Mouse (Mus musculus) liver, embryonic 13.5 days (tissue): ENCODE results near the gene Hsd3b6. TPM values are rescaled to one million over a fixed set of nuclear protein-coding genes. Genes with fewer than 3 reads are reported as not detected.

Experiments
- ATAC-seq: fragments of 200-750 bp; cut with Nextera tagmentation; 2 replicates; pipeline ENCODE4 v1.8.0; 2017; ENCODE audit warnings: low read depth, mild to moderate bottlenecking, moderate number of reproducible peaks, moderate library complexity
- DNase-seq: peaks from one replicate; pipeline ENCODE4 v3.0.0; 2022
- H3K27ac ChIP-seq: fragments of 300-500 bp; sonication (generic); 2 replicates; pipeline ENCODE4 v1.5.1; 2015; ENCODE audit warnings: moderate library complexity, mild to moderate bottlenecking, inconsistent platforms
- H3K27me3 ChIP-seq: fragments of 300-500 bp; sonication (generic); 2 replicates; pipeline ENCODE4 v1.6.1; 2015; ENCODE audit warnings: mild to moderate bottlenecking, inconsistent platforms
- H3K36me3 ChIP-seq: fragments of 300-500 bp; sonication (generic); 2 replicates; pipeline ENCODE4 v1.6.1; 2015; ENCODE audit warnings: mild to moderate bottlenecking, inconsistent platforms
- H3K4me1 ChIP-seq: fragments of 300-500 bp; sonication (generic); replicated peaks from 2 replicates; pipeline ENCODE4 v1.6.1; 2015; ENCODE audit warnings: inconsistent platforms
- H3K4me2 ChIP-seq: fragments of 300-500 bp; sonication (generic); 2 replicates; pipeline ENCODE4 v1.6.1; 2015; ENCODE audit warnings: inconsistent platforms, mild to moderate bottlenecking, moderate library complexity
- H3K4me3 ChIP-seq: fragments of 300-500 bp; sonication (generic); replicated peaks from 2 replicates; pipeline ENCODE4 v1.5.1; 2015; ENCODE audit warnings: mild to moderate bottlenecking, inconsistent platforms
- H3K9ac ChIP-seq: fragments of 300-500 bp; sonication (generic); 2 replicates; pipeline ENCODE4 v1.6.1; 2015; ENCODE audit warnings: mild to moderate bottlenecking, inconsistent platforms
- H3K9me3 ChIP-seq: fragments of 300-500 bp; sonication (generic); replicated peaks from 2 replicates; pipeline ENCODE4 v1.6.1; 2016; ENCODE audit warnings: inconsistent platforms
- WGBS: fragments of 180-500 bp; shearing (Covaris S2); methylation state at CpG from one replicate; pipeline ENCODE4 v1.1.7; 2015; ENCODE audit not compliant: insufficient replicate concordance; 5-methylcytosine and 5-hydroxymethylcytosine counted together
- polyA plus RNA-seq: library from polyadenylated mRNA; unstranded; fragments of >200 nt; fragmentation: Nextera tagmentation; extraction: Ambion mirVana; gene quantifications from 2 replicates; pipeline ENCODE4 v1.2.1, GENCODE M21; 2015

Gene Hsd3b6
- polyA plus RNA-seq = 15.0 and 15.5 TPM in 2 replicates

- Histone ChIP-seq H3K9me3 (no peaks in the 10 kb centered on the region), H3K4me3 (no peak within 1 kb of the TSS), H3K27me3 (no peaks in the 10 kb centered on the region), H3K27ac (no peak within 1 kb of the TSS; the same call in 1 of the 2 replicates), H3K4me1 (peaks cover 8% of the 10 kb centered on the region; the same call in 1 of the 2 replicates), H3K4me2 (no peak within 1 kb of the TSS), H3K36me3 (no peaks in the 10 kb centered on the region), H3K9ac (peak within 1 kb of the TSS; percentile 13; the same call in 1 of the 2 replicates)
- DNase-seq (peak; percentile 13), ATAC-seq (peak; percentile 74)
- 50% methylated on average over 6 of the region's 6 CpGs for WGBS
Measured at GRCm38 (mm10) chr3:98814101-98814670, at the start of gene Hsd3b6. Gene Hsd3b6 (minus strand): TSS chr3:98814443.

GRCm38 (mm10) chr3:98862800-98863199 lies 48.6 kb upstream of the Hsd3b6 start:
- no peak for ATAC-seq

GRCm38 (mm10) chr3:98859576-98859975 lies 45.3 kb upstream of the Hsd3b6 start, which contains the start of gene Hsd3b1:
Gene Hsd3b1 (minus strand): TSS chr3:98859794.
- H3K4me1 ChIP-seq = peaks cover 36% of the 10 kb centered on the region
- H3K9me3 ChIP-seq = no peaks in the 10 kb centered on the region
- 73% methylated on average over 3 of the region's 3 CpGs for WGBS
- H3K4me3 ChIP-seq = no peak within 1 kb of the TSS
- no peak within 1 kb of the TSS; the same call in 1 of the 2 replicates for H3K9ac ChIP-seq
- H3K27me3 ChIP-seq = no peaks in the 10 kb centered on the region
- no peaks in the 10 kb centered on the region for H3K36me3 ChIP-seq
- H3K27ac ChIP-seq = peak within 1 kb of the TSS; percentile 48; the same call in 1 of the 2 replicates
- no peak for ATAC-seq
- peak within 1 kb of the TSS; percentile 11; the same call in 1 of the 2 replicates for H3K4me2 ChIP-seq
- DNase-seq = no peak

More at GRCm38 (mm10) chr3:98862800-98863199, 48.6 kb upstream of the Hsd3b6 start:
- Histone ChIP-seq H3K27me3 (no peaks in the 10 kb centered on the region), H3K4me2 (no peak overlapping the region), H3K9ac (no peak overlapping the region), H3K4me1 (peaks cover 9% of the 10 kb centered on the region), H3K9me3 (no peaks in the 10 kb centered on the region), H3K4me3 (no peak overlapping the region), H3K36me3 (no peaks in the 10 kb centered on the region), H3K27ac (no peak overlapping the region)
- 92% methylated on average over 1 of the region's 1 CpGs for WGBS
- DNase-seq = no peak

GRCm38 (mm10) chr3:98858051-98858450 lies 43.8 kb upstream of the Hsd3b6 start:
- DNase-seq (no peak), ATAC-seq (no peak)
- H3K9me3 ChIP-seq = no peaks in the 10 kb centered on the region
- no peaks in the 10 kb centered on the region for H3K36me3 ChIP-seq
- no peak overlapping the region for H3K4me3 ChIP-seq
- peaks cover 51% of the 10 kb centered on the region for H3K4me1 ChIP-seq
- H3K9ac ChIP-seq = peak overlapping the region; percentile 47; the same call in 1 of the 2 replicates
- H3K27me3 ChIP-seq = no peaks in the 10 kb centered on the region
- H3K27ac ChIP-seq = peak overlapping the region; percentile 90
- H3K4me2 ChIP-seq = peak overlapping the region; percentile 42; the same call in 1 of the 2 replicates
- WGBS = 27% methylated on average over 2 of the region's 2 CpGs

- H3K9ac ChIP-seq = peak overlapping the region; percentile 49
Measured at GRCm38 (mm10) chr3:98856892-98857291, 42.6 kb upstream of the Hsd3b6 start.

GRCm38 (mm10) chr3:98855160-98855559 lies 40.9 kb upstream of the Hsd3b6 start:
- peak; percentile 96 for ATAC-seq
- Histone ChIP-seq H3K4me2 (peak overlapping the region; percentile 51), H3K36me3 (no peaks in the 10 kb centered on the region), H3K27me3 (no peaks in the 10 kb centered on the region), H3K9me3 (no peaks in the 10 kb centered on the region), H3K4me1 (peaks cover 56% of the 10 kb centered on the region), H3K4me3 (no peak overlapping the region), H3K27ac (peak overlapping the region; percentile 90), H3K9ac (peak overlapping the region; percentile 57)
- DNase-seq = peak; percentile 79
- WGBS = 41% methylated on average over 3 of the region's 3 CpGs

More at GRCm38 (mm10) chr3:98856892-98857291, 42.6 kb upstream of the Hsd3b6 start:
- ATAC-seq (peak; percentile 83), DNase-seq (peak; percentile 48)
- no peak overlapping the region for H3K4me3 ChIP-seq
- H3K36me3 ChIP-seq = no peaks in the 10 kb centered on the region
- peak overlapping the region; percentile 90 for H3K27ac ChIP-seq
- peak overlapping the region; percentile 42 for H3K4me2 ChIP-seq
- H3K27me3 ChIP-seq = no peaks in the 10 kb centered on the region
- H3K4me1 ChIP-seq = peaks cover 53% of the 10 kb centered on the region
- WGBS = 15% methylated on average over 1 of the region's 1 CpGs
- H3K9me3 ChIP-seq = no peaks in the 10 kb centered on the region

- Histone ChIP-seq H3K4me3 (no peak overlapping the region), H3K4me2 (no peak overlapping the region), H3K27me3 (no peaks in the 10 kb centered on the region), H3K36me3 (no peaks in the 10 kb centered on the region), H3K27ac (0 out of 2 replicates have a peak overlapping the region, but pooled peaks have one; percentile 76), H3K9ac (no peak overlapping the region), H3K9me3 (no peaks in the 10 kb centered on the region), H3K4me1 (peaks cover 65% of the 10 kb centered on the region)
- 18% methylated on average over 1 of the region's 1 CpGs for WGBS
- ATAC-seq = no peak
- no peak for DNase-seq
Measured at GRCm38 (mm10) chr3:98853685-98854084, 39.4 kb upstream of the Hsd3b6 start.

GRCm38 (mm10) chr3:98853051-98853450 lies 38.8 kb upstream of the Hsd3b6 start:
- Histone ChIP-seq H3K4me2 (no peak overlapping the region), H3K4me3 (no peak overlapping the region), H3K27ac (no peak overlapping the region), H3K36me3 (no peaks in the 10 kb centered on the region), H3K9ac (no peak overlapping the region), H3K4me1 (peaks cover 66% of the 10 kb centered on the region), H3K9me3 (no peaks in the 10 kb centered on the region), H3K27me3 (no peaks in the 10 kb centered on the region)
- DNase-seq (no peak), ATAC-seq (no peak)
- WGBS = 73% methylated on average over 3 of the region's 3 CpGs

GRCm38 (mm10) chr3:98852631-98853030 lies 38.4 kb upstream of the Hsd3b6 start:
- ATAC-seq = no peak
- Histone ChIP-seq H3K4me2 (no peak overlapping the region), H3K36me3 (no peaks in the 10 kb centered on the region), H3K9ac (no peak overlapping the region), H3K4me3 (no peak overlapping the region), H3K27ac (no peak overlapping the region), H3K27me3 (no peaks in the 10 kb centered on the region), H3K4me1 (peaks cover 65% of the 10 kb centered on the region), H3K9me3 (no peaks in the 10 kb centered on the region)
- no peak for DNase-seq
- WGBS = 68% methylated on average over 6 of the region's 6 CpGs

GRCm38 (mm10) chr3:98851853-98852252 lies 37.6 kb upstream of the Hsd3b6 start:
- H3K4me3 ChIP-seq = no peak overlapping the region
- whole genome bisulfite sequencing = 58% methylated on average over 2 of the region's 2 CpGs
- H3K4me2 ChIP-seq = no peak overlapping the region
- no peaks in the 10 kb centered on the region for H3K27me3 ChIP-seq
- DNase-seq (no peak), ATAC-seq (no peak)
- no peaks in the 10 kb centered on the region for H3K9me3 ChIP-seq
- H3K4me1 ChIP-seq = peaks cover 57% of the 10 kb centered on the region
- H3K27ac ChIP-seq = no peak overlapping the region
- H3K36me3 ChIP-seq = no peaks in the 10 kb centered on the region
- no peak overlapping the region for H3K9ac ChIP-seq

- no peak overlapping the region for H3K4me2 ChIP-seq
- H3K4me3 ChIP-seq = no peak overlapping the region
- H3K9ac ChIP-seq = no peak overlapping the region
- WGBS = 66% methylated on average over 5 of the region's 5 CpGs
- no peak for ATAC-seq
- no peaks in the 10 kb centered on the region for H3K9me3 ChIP-seq
- no peak overlapping the region for H3K27ac ChIP-seq
- H3K4me1 ChIP-seq = peaks cover 43% of the 10 kb centered on the region
- H3K27me3 ChIP-seq = no peaks in the 10 kb centered on the region
- no peak for DNase-seq
- no peaks in the 10 kb centered on the region for H3K36me3 ChIP-seq
Measured at GRCm38 (mm10) chr3:98850262-98850661, 36.0 kb upstream of the Hsd3b6 start.

GRCm38 (mm10) chr3:98848898-98849297 lies 34.7 kb upstream of the Hsd3b6 start:
- Histone ChIP-seq H3K9ac (no peak overlapping the region), H3K9me3 (no peaks in the 10 kb centered on the region), H3K36me3 (no peaks in the 10 kb centered on the region), H3K27me3 (no peaks in the 10 kb centered on the region), H3K4me1 (peaks cover 33% of the 10 kb centered on the region), H3K4me2 (no peak overlapping the region), H3K27ac (no peak overlapping the region), H3K4me3 (no peak overlapping the region)
- peak; percentile 77 for ATAC-seq
- 76% methylated on average over 1 of the region's 1 CpGs for WGBS
- DNase-seq = no peak
